Mouse (Mus musculus) testis, adult 2 months (tissue): ENCODE results near the gene Slc22a13. TPM values are rescaled to one million over a fixed set of nuclear protein-coding genes. Genes with fewer than 3 reads are reported as not detected.
"Not testable (repeated sequence)": the region's sequence is repeated elsewhere in the genome, so short reads cannot be mapped to it uniquely, and the experiment has no call there.

Source experiments
- H3K27ac ChIP-seq: fragments of 200-500 bp; 2 replicates; pipeline ENCODE4 v1.5.1; 2012; ENCODE audit warnings: low read depth, low read length; ENCODE audit not compliant: control insufficient read depth, insufficient read depth
- H3K27me3 ChIP-seq: fragments of 200-500 bp; 2 replicates; pipeline ENCODE4 v1.6.1; 2012; ENCODE audit warnings: mild to moderate bottlenecking, low read length, moderate library complexity; ENCODE audit not compliant: control insufficient read depth, insufficient read depth
- H3K36me3 ChIP-seq: fragments of 200-500 bp; 2 replicates; pipeline ENCODE4 v1.6.1; 2012; ENCODE audit warnings: mild to moderate bottlenecking, low read length; ENCODE audit not compliant: control insufficient read depth, insufficient read depth
- H3K4me1 ChIP-seq: fragments of 200-500 bp; 2 replicates; pipeline ENCODE4 v1.6.1; 2012; ENCODE audit warnings: low read length; ENCODE audit not compliant: control insufficient read depth, insufficient read depth
- H3K4me3 ChIP-seq: fragments of 200-500 bp; 2 replicates; pipeline ENCODE4 v1.5.1; 2012; ENCODE audit warnings: low read depth, mild to moderate bottlenecking, low read length, moderate library complexity, mixed read lengths; ENCODE audit not compliant: control insufficient read depth
- CTCF ChIP-seq: fragments of 200-500 bp; IDR thresholded peaks from 2 replicates; pipeline ENCODE4 v1.5.1; 2012; ENCODE audit warnings: low read depth, mild to moderate bottlenecking, inconsistent platforms, low read length, moderate library complexity; ENCODE audit not compliant: control insufficient read depth, insufficient read depth, insufficient replicate concordance
- POLR2A ChIP-seq: fragments of 200-500 bp; IDR thresholded peaks from 2 replicates; pipeline ENCODE4 v1.6.1; 2012; ENCODE audit warnings: low read depth, mild to moderate bottlenecking, inconsistent platforms, low read length, moderate library complexity; ENCODE audit not compliant: control insufficient read depth
- polyA plus RNA-seq: library from polyadenylated mRNA; depleted of rRNA; stranded (reverse); fragments of >200 nt; gene quantifications from 2 replicates; pipeline ENCODE4 v1.2.3, GENCODE M21; 2012

Slc22a13 gene
- polyA plus RNA-seq, 1 experiment, result 0.07 TPM

GRCm38 (mm10) chr9:119219667-119220066 is 10.8 kb upstream of the Slc22a13 start:
- no peaks in the 10 kb centered on the region for H3K27me3 ChIP-seq
- H3K4me3 ChIP-seq, result no peak overlapping the region
- no peak overlapping the region for H3K27ac ChIP-seq
- no peaks in the 10 kb centered on the region for H3K36me3 ChIP-seq
- H3K4me1 ChIP-seq, result no peaks in the 10 kb centered on the region
- no peak for TF ChIP-seq CTCF
- TF ChIP-seq POLR2A, result no peak

GRCm38 (mm10) chr9:119215341-119215740 is 6.4 kb upstream of the Slc22a13 start:
- not testable (repeated sequence) for H3K4me1 ChIP-seq, H3K36me3 ChIP-seq, H3K27me3 ChIP-seq, H3K27ac ChIP-seq, H3K4me3 ChIP-seq

GRCm38 (mm10) chr9:119214601-119215000 is 5.7 kb upstream of the Slc22a13 start:
- TF ChIP-seq CTCF (no peak), POLR2A (no peak)
- H3K4me1 ChIP-seq, result no peaks in the 10 kb centered on the region
- no peak overlapping the region for H3K27ac ChIP-seq
- H3K27me3 ChIP-seq, result no peaks in the 10 kb centered on the region
- H3K36me3 ChIP-seq, result no peaks in the 10 kb centered on the region
- H3K4me3 ChIP-seq, result no peak overlapping the region

GRCm38 (mm10) chr9:119212996-119213395 is 4.1 kb upstream of the Slc22a13 start:
- H3K27me3 ChIP-seq, result no peaks in the 10 kb centered on the region
- no peaks in the 10 kb centered on the region for H3K4me1 ChIP-seq
- no peaks in the 10 kb centered on the region for H3K36me3 ChIP-seq
- no peak overlapping the region for H3K27ac ChIP-seq
- H3K4me3 ChIP-seq, result no peak overlapping the region
- TF ChIP-seq CTCF (no peak), POLR2A (no peak)

- no peaks in the 10 kb centered on the region for H3K36me3 ChIP-seq
- H3K4me3 ChIP-seq, result no peak overlapping the region
- H3K4me1 ChIP-seq, result no peaks in the 10 kb centered on the region
- no peaks in the 10 kb centered on the region for H3K27me3 ChIP-seq
- TF ChIP-seq CTCF, result no peak
- no peak for TF ChIP-seq POLR2A
- no peak overlapping the region for H3K27ac ChIP-seq
Measured at GRCm38 (mm10) chr9:119207113-119207512, 1.8 kb downstream of the Slc22a13 start.

- TF ChIP-seq POLR2A (no peak), CTCF (no peak)
- no peaks in the 10 kb centered on the region for H3K36me3 ChIP-seq
- H3K4me3 ChIP-seq, result no peak overlapping the region
- no peak overlapping the region for H3K27ac ChIP-seq
- no peaks in the 10 kb centered on the region for H3K27me3 ChIP-seq
- H3K4me1 ChIP-seq, result no peaks in the 10 kb centered on the region
Measured at GRCm38 (mm10) chr9:119206666-119207065, 2.2 kb downstream of the Slc22a13 start.

- H3K36me3 ChIP-seq, result no peaks in the 10 kb centered on the region
- no peak overlapping the region for H3K4me3 ChIP-seq
- no peaks in the 10 kb centered on the region for H3K4me1 ChIP-seq
- no peaks in the 10 kb centered on the region for H3K27me3 ChIP-seq
- no peak overlapping the region for H3K27ac ChIP-seq
- no peak for TF ChIP-seq CTCF
- no peak for TF ChIP-seq POLR2A
Measured at GRCm38 (mm10) chr9:119205756-119206155, 3.1 kb downstream of the Slc22a13 start.

GRCm38 (mm10) chr9:119203617-119204016 is 5.3 kb downstream of the Slc22a13 start:
- H3K36me3 ChIP-seq, result no peaks in the 10 kb centered on the region
- no peaks in the 10 kb centered on the region for H3K27me3 ChIP-seq
- TF ChIP-seq CTCF, result no peak
- no peak overlapping the region for H3K27ac ChIP-seq
- H3K4me1 ChIP-seq, result no peaks in the 10 kb centered on the region
- no peak overlapping the region for H3K4me3 ChIP-seq
